Mouse (Mus musculus) spleen, postnatal 14 days (tissue): ENCODE results near the gene Pah.

ENCODE experiments used
- DNase-seq, 2 experiments: peaks; one replicate each; pipeline ENCODE4 v3.0.0; 2021 to 2022; ENCODE audit warnings: low spot score in 2 of 2

Pah gene

GRCm38 (mm10) chr10:87521646-87522045 is at the start of gene Pah:
TSS of gene Pah (plus strand) at chr10:87521795.
- no peak for DNase-seq

DNA sequence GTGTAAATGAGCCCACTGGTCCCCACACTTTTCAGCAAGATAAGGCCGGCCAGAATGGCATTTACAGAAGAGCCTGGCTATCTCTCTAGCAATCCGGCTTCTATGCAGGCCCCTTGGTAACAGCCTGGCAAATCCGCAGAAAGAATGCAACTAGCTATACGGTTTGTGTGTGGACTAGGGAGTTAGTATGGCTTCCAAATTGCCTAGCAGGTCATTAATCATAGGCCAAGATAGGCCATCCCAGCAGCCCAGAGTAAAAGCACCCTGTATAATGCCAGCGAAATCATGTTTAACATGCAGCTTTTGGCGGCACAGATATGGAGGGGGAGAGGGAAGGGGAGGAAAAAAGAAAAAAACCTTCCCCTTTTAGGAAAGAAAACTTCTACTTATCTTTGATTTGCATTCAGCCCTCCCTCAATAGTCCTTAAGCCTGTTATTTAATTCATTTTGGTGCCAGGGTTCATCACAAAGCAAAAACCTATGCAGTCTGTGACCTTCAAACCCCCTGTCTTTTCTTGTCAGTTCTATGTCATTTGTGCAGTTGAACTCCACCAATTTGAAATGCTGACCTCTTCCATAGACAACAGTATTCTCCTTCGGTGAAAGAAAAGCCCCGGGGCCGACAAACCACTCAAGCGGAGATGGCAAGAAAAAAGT is 48.0 kb upstream of the Pah start:
- no peak for DNase-seq

DNA sequence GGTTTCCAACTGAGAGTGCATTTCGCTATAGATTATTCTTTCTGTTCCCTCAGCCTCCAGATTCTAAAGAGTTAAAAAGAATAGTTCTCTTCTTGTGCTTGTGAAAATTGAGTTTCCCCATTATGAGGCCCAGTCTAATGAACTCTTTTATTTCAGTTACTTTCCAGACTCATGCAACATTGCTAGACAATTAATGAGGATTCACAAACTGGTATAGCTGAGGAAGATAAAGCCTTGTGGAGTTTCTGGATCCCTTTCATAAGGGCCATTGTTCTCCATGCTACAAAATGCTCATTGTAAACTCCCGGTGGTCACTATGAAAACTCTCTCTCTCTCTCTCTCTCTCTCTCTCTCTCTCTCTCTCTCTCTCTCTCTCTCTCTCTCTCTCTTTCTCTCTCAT is 46.6 kb upstream of the Pah start:
- DNase-seq = no peak

DNA sequence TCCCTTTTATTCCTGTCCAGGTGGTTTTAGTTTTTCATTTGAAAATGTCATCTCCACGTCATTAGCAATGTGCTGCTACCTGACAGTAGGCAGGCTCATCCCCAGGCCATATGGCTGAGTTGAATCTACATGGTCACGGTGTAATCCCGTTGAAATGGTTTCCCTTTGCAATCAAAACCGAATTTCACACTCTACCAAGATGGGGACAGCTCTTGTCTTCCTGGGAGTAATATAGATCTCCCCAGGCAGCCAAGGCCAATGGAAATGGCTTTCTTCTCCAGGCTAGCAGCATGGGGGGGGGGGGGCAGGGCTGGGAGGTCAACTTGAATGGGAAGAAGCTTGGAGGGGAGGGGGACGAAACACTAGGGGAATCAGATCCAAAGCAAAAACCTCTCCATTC is 43.7 kb upstream of the Pah start:
- DNase-seq = no peak

GRCm38 (mm10) chr10:87484831-87485720 is 36.5 kb upstream of the Pah start:
- DNase-seq = no peak

- no peak for DNase-seq
Observed at GRCm38 (mm10) chr10:87485721-87486620, 35.6 kb upstream of the Pah start.

DNA sequence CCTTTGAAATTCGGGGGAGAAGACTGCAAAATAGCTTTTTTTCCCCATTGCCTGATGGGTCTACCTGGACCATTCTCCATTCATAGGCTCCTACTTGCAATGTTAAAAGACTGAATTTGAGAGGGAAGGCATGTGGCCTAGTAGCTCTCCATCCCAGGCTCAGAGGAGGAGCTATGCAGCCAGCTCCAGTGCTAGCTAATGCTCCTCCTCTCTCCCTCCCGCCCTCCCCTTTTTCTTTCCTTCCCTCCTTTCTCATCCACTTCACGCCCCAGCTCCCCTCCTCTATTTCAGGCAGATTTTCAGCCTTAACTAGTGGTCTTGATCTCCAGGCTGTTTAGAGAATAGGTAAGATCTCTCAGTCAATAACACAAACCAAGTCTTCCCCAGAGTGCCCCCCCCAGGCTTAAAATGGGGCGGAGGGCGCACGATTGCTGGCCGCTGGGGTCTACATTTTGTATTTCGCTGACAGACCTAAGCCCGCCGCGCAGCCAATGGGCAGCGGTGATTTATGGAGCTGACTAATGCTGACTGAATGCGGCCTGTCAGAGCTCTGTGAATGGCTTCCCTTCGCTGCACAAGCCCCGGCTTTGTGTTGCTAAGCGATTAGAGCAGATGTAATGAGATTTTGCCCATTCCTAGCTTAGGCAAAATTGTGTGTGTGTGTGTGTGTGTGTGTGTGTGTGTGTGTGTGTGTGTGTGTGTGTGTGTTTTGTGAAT is 33.0 kb upstream of the Pah start:
- DNase-seq = no peak

- DNase-seq = no peak
Observed at GRCm38 (mm10) chr10:87489246-87490009, 32.2 kb upstream of the Pah start.

DNA sequence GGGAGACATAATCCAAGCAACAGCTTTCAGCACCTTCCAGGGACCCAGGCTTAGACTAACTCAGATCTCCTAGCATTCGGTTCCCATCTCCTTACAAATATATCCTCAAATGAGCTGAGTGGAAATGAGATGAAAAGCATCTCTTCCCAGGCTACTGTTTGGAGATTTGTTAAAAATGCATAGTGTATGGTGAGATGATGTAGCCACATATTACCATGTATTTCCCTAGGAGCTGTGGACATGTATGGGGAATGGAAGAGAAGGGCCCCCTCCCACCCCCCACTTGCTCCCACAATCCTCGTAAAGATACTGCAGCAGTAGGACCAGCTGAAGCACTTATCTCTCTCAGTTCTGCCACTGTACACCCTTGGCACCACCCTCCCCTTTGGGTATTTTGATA is 31.3 kb upstream of the Pah start:
- DNase-seq = no peak

DNA sequence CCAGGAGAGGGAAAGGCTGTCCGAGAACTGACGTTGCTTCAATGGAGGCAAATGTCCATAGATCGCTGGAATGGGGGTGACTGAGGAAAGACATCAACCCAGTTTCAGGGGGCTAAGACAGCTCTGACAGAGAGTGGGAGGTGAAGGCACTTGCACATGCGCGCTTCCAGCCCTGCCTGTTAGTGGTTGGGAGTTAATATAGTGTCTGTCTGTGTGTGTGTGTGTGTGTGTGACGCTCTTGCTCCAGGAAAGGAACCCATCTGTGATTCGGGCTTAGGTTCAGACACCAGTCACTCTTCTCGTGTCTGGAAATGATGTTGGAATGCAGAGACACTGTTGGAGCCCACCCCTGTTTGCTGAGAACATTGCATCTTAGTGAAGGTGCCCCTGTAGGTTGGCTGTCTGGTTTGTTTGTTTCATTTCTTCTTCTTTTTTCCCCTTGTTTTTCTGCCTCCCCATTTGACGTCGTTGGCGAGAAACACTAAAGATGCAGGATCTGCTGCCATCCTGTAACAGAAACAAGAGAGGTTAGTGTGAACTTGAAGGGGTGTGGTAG is 30.0 kb upstream of the Pah start:
- DNase-seq = no peak

DNA sequence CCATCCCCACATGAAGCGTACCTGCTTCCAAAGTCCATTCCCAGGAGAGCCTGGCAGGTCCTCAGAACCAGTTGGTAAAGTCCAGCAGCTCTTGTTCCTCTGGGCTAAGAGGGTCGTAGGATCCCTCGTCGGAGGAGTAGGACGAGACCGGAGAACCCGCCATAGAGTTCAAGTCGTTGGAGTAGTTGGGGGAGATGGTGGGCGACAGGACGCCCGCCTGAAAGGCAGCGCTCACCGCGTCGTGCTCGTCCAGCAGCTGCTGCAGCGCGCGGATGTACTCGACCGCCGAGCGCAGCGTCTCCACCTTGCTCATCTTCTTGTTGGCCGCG is 29.3 kb upstream of the Pah start:
- no peak for DNase-seq

GRCm38 (mm10) chr10:87492661-87493551 is 28.7 kb upstream of the Pah start:
- no peak for DNase-seq

DNA sequence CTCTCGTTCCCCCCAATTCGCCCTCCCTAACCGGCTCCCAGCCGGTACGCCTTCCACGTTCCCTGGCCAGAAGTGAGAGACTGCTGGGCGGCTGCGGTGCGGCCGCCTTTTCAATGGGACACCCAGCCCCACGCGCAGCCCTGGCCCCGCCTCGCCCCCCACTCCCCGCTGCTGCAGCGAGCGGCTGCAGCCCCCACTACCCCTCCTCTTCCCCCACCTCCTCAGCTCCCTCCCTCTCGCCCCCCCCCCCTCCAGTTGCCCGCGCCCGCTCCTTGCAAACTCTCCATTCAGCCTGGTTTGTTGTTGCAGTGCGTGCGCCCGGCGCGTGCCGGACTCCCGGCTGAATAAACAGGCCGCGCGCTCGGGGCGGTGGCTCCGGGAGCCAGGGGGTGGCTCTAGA is 28.0 kb upstream of the Pah start, which contains the start of gene Ascl1:
Gene Ascl1 (minus strand): TSS at position 85 of the 400 bp plus-strand sequence.
- DNase-seq = no peak

DNA sequence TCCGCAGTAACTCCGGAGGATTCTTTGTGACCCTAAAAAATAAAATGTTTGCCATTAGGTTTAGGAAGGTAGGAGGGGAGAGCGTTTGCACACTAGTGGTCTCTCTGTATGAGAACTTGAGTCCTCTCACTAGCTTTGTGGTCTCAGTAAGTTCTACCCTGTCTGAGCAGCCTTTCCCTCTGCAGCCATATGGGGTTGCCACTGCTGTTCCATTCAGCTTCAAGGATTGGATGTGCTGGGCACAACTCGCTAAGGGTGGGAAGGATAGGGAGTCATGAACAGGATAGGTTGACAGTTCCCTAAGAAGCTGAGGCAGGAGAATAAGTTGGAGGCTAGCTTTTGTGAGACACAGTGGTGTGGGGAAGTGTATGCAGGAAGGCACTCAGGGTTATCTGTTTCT is 27.4 kb upstream of the Pah start:
- no peak for DNase-seq

DNA sequence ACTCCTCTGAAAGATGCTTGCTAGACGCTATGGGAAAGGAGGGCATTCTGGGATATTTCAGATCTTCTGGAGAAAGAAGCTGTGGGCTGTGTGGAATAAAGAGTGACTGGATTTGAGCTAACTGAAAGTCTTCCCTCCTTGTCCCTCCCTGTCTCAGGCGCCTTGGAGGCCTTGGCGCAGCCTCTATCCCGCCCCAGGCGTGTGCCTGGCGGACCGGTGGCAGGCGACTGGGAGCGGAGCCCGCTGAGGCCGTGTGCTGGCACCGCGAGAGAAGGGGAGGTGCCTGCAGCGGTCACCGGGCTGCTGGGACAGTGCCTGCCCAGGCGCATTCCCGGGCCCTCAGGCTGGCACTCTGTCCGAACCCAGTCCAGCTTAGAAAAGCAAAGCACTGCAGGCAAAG is 27.0 kb upstream of the Pah start:
- no peak for DNase-seq

DNA sequence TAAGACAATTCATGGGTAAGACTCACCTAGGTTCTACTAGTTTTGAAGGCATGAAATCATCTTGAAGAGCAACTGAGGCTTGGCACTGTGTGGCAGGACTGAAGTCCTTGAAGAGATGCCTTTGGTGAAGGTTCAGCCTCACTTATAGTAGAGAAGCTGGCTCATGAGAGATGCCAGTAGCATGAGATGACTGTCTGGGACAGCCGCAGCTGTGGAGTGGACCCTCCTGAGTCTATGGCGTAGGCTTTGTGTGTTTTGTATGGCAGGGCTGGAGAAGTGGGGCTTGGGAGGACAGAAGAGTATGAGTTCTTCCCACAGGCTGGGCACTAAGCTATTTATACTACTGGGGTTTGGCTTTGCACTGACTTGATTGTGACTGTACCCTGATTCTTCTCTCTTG is 24.5 kb upstream of the Pah start:
- no peak for DNase-seq

DNA sequence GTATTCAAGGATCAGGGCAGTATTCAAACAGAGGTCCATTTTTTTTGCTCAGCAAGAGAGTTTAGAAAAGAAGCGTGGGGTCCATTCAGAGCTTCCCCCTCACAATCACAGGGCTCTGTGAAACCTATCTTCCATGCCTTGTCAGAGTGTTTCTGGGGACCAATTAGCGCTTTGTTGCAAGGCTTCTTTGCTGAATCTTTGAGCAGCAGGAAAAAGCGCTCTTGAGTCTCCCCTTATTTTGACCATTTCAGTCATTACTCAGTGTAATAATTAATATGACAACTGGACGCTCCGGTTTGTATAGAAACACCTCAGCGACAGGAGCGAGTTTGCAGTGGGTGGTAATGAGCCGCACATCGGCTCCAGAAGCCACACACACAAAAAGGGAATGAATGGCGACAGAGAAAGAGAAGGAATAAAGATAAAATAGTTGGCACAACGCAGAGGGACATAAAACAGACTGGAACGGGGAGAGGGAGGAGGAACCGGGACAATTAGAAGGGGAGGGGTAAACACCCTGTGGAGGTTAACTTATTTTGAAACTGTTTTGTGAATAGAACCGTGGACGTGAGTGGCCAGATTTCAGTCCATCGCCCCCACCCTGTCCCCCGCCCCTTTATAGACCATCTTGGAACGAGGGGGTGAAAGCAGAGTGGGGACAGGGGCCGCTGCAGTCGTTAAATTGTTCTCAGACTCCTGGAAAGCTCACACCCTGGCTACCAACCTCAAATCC is 20.5 kb upstream of the Pah start:
- no peak for DNase-seq

DNA sequence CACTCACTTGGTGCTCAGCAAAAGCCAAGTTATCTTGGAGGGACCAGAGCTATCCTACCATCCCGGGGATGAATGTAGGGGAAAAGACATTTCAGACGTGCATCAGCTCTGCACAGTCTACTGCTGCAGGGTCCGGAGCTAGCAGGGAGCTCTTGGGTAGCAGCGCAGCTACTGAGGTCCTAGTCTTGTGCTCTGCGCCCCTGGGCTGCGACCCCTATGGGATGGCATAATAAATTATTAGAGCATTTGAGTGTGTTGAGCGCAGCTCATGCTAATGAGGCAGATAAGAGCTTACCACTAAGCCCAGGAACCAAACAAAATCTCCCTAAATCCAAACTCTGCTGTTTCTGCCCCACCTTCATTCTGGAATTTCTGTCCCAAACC is 19.9 kb upstream of the Pah start:
- no peak for DNase-seq

DNA sequence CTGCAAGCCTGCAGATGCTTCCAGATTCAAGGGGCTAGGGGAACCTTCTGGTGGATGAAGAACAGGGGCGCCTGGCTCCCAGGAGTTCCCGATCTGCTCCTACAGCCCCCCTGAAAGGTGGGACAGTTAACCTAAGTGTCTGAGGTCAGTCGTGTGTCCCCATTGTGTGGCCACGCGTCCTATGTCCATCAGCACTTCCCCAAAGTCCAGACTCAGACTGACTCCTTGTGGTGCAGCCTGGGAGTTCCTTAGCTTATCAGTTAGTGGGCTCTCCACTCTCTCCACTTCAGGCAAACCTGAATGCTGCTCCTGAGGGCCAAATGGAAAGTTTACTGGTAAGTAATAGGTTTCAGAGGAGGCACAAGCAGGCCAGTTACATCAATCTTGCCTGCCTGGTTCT is 19.3 kb upstream of the Pah start:
- DNase-seq = no peak
